Mouse (Mus musculus) CD4-positive, CD25-positive, alpha-beta regulatory T cell, adult 2 months (primary cell): Measurements from ENCODE around the gene Rpl6.
A peak's percentile ranks its signal among the peaks of the same experiment; 100 is the strongest.
"Not testable (repeated sequence)": the region's sequence is repeated elsewhere in the genome, so short reads cannot be mapped to it uniquely, and the experiment has no call there.

Experiments
- DNase-seq: peaks from one replicate; pipeline ENCODE4 v3.0.0-alpha.2; 2012; ENCODE audit warnings: low read depth, low spot score

The Rpl6 gene

GRCm38 (mm10) chr5:121196764-121197163 is 7.5 kb upstream of the Rpl6 start:
- DNase-seq = no peak

- DNase-seq = no peak
Observed at GRCm38 (mm10) chr5:121197337-121197736, 6.9 kb upstream of the Rpl6 start.

GRCm38 (mm10) chr5:121198376-121198775 is 5.9 kb upstream of the Rpl6 start:
- no peak for DNase-seq

- DNase-seq = peak; percentile 91
Observed at GRCm38 (mm10) chr5:121201739-121202138, 2.5 kb upstream of the Rpl6 start.

- peak; percentile 39 for DNase-seq
Observed at GRCm38 (mm10) chr5:121202467-121202866, 1.8 kb upstream of the Rpl6 start.

GRCm38 (mm10) chr5:121205537-121206130 is 1.4 kb downstream of the Rpl6 start:
- DNase-seq = not testable (repeated sequence)

- DNase-seq = no peak
Observed at GRCm38 (mm10) chr5:121206540-121206939, 2.3 kb downstream of the Rpl6 start.

- no peak for DNase-seq
Observed at GRCm38 (mm10) chr5:121206984-121207383, 2.7 kb downstream of the Rpl6 start.

- no peak for DNase-seq
Observed at GRCm38 (mm10) chr5:121209755-121210600, 5.7 kb downstream of the Rpl6 start.

GRCm38 (mm10) chr5:121210601-121210924 is 6.3 kb downstream of the Rpl6 start:
- DNase-seq = no peak

- DNase-seq = no peak
Observed at GRCm38 (mm10) chr5:121212108-121212507, 7.8 kb downstream of the Rpl6 start.

GRCm38 (mm10) chr5:121214707-121215106 is 10.4 kb downstream of the Rpl6 start:
- DNase-seq = no peak

GRCm38 (mm10) chr5:121215380-121216125 is 11.3 kb downstream of the Rpl6 start:
- DNase-seq = peak; percentile 81

- DNase-seq = no peak
Observed at GRCm38 (mm10) chr5:121216126-121216446, 11.8 kb downstream of the Rpl6 start.

GRCm38 (mm10) chr5:121216584-121217312 is 12.5 kb downstream of the Rpl6 start:
- DNase-seq = not testable (repeated sequence)

GRCm38 (mm10) chr5:121217313-121217634 is 13.0 kb downstream of the Rpl6 start:
- DNase-seq = no peak

GRCm38 (mm10) chr5:121219190-121219589 is 14.9 kb downstream of the Rpl6 start:
- DNase-seq = no peak

- peak; percentile 98 for DNase-seq
Observed at GRCm38 (mm10) chr5:121219980-121220731, 15.9 kb downstream of the Rpl6 start, which contains the start of gene Hectd4. Gene Hectd4 (plus strand): TSS chr5:121220219.

GRCm38 (mm10) chr5:121220732-121221301 is 16.5 kb downstream of the Rpl6 start:
- DNase-seq = peak; percentile 63

GRCm38 (mm10) chr5:121221328-121221850 is 17.1 kb downstream of the Rpl6 start:
- no peak for DNase-seq

- not testable (repeated sequence) for DNase-seq
Observed at GRCm38 (mm10) chr5:121224020-121224419, 19.7 kb downstream of the Rpl6 start.
